36 mouse cellular contexts compared by ENCODE assay signal in genomic region chr4:71725889-71726288, GRCm38 (mm10). TPM values are rescaled to one million over a fixed set of nuclear protein-coding genes. Genes with fewer than 3 reads are reported as not detected.
"Had no signal": no experiment of that assay in that cellular context is flagged by ENCODE, and none has a peak within 500 bp of the region (broad histone marks: within the 10 kb centered on the region; RNA-seq: fewer than 3 reads in every experiment).

No protein-coding gene starts in this region.

- H3K27ac ChIP-seq: heart, embryonic 10.5 days; hindbrain, embryonic 10.5 days; hindbrain, embryonic 13.5 days; intestine, embryonic 15.5 days; layer of hippocampus, adult 2 months; left cerebral cortex, adult 2 months; limb, embryonic 10.5 days; limb, embryonic 12.5 days; liver, embryonic 13.5 days; liver, embryonic 15.5 days had no signal

- H3K36me3 ChIP-seq: heart, embryonic 10.5 days; heart, embryonic 12.5 days; hindbrain, embryonic 10.5 days; hindbrain, embryonic 13.5 days; intestine, embryonic 15.5 days; limb, embryonic 10.5 days; limb, embryonic 12.5 days; liver, embryonic 13.5 days; liver, embryonic 15.5 days had no signal

- H3K9me3 ChIP-seq: heart, embryonic 10.5 days; heart, embryonic 12.5 days; hindbrain, embryonic 10.5 days; hindbrain, embryonic 13.5 days; intestine, embryonic 15.5 days; limb, embryonic 10.5 days; limb, embryonic 12.5 days; liver, embryonic 13.5 days; liver, embryonic 15.5 days had no signal

- DNase-seq: gastrocnemius, postnatal 14 days; heart, adult 18-20 months; heart, postnatal 10 days; heart, postnatal 4 days; kidney, adult 2 months; kidney, adult 9 months; kidney, postnatal 10 days; liver; liver, embryonic 13.5 days; liver, postnatal 0 days had no signal

- H3K4me3 ChIP-seq: heart, embryonic 10.5 days; heart, embryonic 12.5 days; hindbrain, embryonic 10.5 days; hindbrain, embryonic 13.5 days; intestine, embryonic 15.5 days; layer of hippocampus, adult 2 months; left cerebral cortex, adult 2 months; limb, embryonic 10.5 days; limb, embryonic 12.5 days; liver, embryonic 13.5 days; liver, embryonic 15.5 days had no signal

- H3K4me2 ChIP-seq: heart, embryonic 12.5 days; hindbrain, embryonic 13.5 days; intestine, embryonic 15.5 days; limb, embryonic 12.5 days; liver, embryonic 11.5 days; liver, embryonic 13.5 days; liver, embryonic 15.5 days had no signal

- ATAC-seq: hindbrain, embryonic 16.5 days; inflammation-experienced regulatory T-cells, adult 6 months; intestine, embryonic 15.5 days; intestine, postnatal 0 days; liver, postnatal 0 days had no signal

- H3K9ac ChIP-seq: heart, embryonic 12.5 days; hindbrain, embryonic 13.5 days; intestine, embryonic 15.5 days; limb, embryonic 12.5 days; liver, embryonic 13.5 days; liver, embryonic 15.5 days; liver, postnatal 0 days had no signal

- H3K27me3 ChIP-seq: heart, embryonic 12.5 days; hindbrain, embryonic 13.5 days; intestine, embryonic 15.5 days; limb, embryonic 12.5 days; liver, embryonic 13.5 days; liver, embryonic 15.5 days had no signal

- H3K4me1 ChIP-seq: heart, embryonic 10.5 days; heart, embryonic 12.5 days; hindbrain, embryonic 10.5 days; hindbrain, embryonic 13.5 days; intestine, embryonic 15.5 days; limb, embryonic 10.5 days; limb, embryonic 12.5 days; liver, embryonic 13.5 days; liver, embryonic 15.5 days had no signal

RNA-seq across cellular contexts. Expression of gene Gm11232, which starts 31.9 kb away (rescaled TPM):
- total RNA-seq: gastrocnemius, adult 18-20 months; gastrocnemius, adult 8-10 months; gastrocnemius, postnatal 14 days; gastrocnemius, postnatal 4 days; granulocyte monocyte progenitor cell, adult 5-6 weeks; heart, adult 18-20 months; heart, adult 8-10 months; heart, postnatal 10 days; heart, postnatal 25 days; heart, postnatal 4 days; layer of hippocampus, adult 2 months; layer of hippocampus, postnatal 10 days; layer of hippocampus, postnatal 25 days; left cerebral cortex, adult 2 months; left cerebral cortex, postnatal 10 days; left cerebral cortex, postnatal 25 days had no signal
- polyA plus RNA-seq: heart, embryonic 14.5 days; heart, embryonic 16.5 days; hindbrain, embryonic 10.5 days; hindbrain, embryonic 13.5 days; inflammation-experienced regulatory T-cells, adult 6 months; intestine, postnatal 0 days; kidney, adult 2 months; limb, embryonic 12.5 days; liver, embryonic 11.5 days; liver, embryonic 13.5 days; liver, embryonic 15.5 days; liver, postnatal 0 days had no signal
